Mouse (Mus musculus) bone marrow macrophage, adult 2 months (primary cell): ENCODE results near the gene Lhfpl2.

Source experiments
- CTCF ChIP-seq: IDR thresholded peaks from 2 replicates; pipeline ENCODE4 v1.5.1; 2012; ENCODE audit warnings: low read depth, mild to moderate bottlenecking, low read length, moderate library complexity
- POLR2A ChIP-seq: IDR thresholded peaks from 2 replicates; pipeline ENCODE4 v1.6.1; 2012; ENCODE audit warnings: mild to moderate bottlenecking, low read depth, low read length, borderline replicate concordance

GRCm38 (mm10) chr13:94174577-94175279 is 117.1 kb downstream of the Lhfpl2 start:
- no peak for TF ChIP-seq CTCF
- no peak for TF ChIP-seq POLR2A
